Mouse (Mus musculus): Measurements from ENCODE around the gene Gpr108.

Gpr108 gene

GRCm38 (mm10) chr17:57271301-57271700, 23.1 kb upstream of the Gpr108 start:
- no peak for DNase-seq (ENCODE audit: low spot score in 2 of 2)

DNA sequence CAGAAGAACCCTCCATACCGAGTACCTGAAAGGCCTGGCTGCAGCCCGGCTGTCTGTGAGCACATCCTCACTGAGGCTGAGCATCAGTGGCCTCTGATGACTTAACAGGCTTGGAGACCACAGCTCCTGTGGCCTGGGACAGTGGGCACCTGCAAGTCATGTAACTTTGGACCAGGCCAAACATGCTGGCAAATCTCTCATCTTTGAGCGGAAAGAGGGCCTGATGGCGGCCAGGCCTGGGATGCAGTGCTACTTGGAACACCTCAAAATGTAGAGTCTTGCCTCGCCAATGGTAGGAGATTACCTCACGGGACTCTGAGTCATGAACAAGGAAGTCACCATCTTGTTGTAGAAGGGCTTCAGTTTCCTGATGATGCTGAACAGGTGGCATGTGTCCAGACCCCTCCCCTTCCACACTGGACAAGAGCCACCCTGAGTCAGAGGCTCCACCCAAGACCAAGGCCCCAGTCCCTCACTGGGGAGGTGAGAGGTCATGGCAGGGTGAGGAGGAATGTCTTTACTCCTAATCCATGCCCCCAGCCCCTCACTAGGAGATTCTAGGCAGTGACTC, 19.4 kb upstream of the Gpr108 start:
- DNase-seq (ENCODE audit: low spot score in 2 of 2): no peak

DNA sequence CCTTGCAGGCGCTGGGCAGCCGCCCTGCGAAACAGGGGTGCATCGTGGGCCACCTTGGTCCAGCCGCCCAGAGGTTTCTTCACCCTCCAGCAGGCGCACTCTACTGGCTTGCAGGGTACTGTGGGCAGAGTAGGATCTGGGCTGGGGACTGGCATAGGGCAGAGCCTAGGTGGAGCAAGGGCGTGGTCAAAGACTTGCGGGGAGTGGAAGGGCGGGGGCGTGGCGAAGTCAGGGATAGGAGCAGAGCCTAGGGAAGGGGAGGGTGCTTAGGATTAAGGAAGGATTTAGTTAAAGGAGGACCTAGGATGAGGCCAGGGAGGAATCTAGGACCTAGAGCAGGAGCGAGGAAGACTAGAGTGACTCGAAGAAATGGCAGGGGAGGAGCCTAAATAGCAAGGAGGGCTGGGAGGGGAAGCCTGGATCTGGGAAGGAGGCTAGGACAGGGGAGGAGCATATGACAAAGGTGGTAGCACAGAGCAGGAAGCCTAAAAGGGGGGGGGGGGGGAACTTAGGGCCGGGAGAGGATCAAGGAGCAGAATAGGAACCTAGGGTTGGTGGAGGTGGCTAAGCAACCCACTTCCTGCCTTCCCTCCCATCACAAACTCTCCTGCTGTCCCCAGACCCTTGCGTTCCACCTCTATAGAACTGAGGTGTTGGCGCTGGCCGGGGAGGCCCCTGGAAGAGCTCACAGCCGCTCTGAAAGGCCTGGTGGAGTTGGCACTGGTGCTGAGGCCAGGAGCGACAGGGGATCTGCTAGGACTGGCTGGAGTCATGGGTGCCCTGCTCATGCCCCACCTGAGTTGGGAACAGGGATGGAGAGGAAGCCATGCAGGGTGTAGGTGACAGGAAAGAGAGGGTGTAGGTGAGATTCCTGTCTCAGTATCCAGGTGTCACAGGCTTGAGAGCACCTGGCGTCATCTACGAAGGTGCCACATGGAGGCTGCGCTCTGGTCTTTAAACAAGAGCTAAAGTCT, 17.0 kb upstream of the Gpr108 start:
- DNase-seq (ENCODE audit: low spot score in 2 of 2): peak in 1 of 2 experiments; percentile 11

- no peak for DNase-seq (ENCODE audit: low spot score in 2 of 2)
Observed at GRCm38 (mm10) chr17:57264164-57264563, 15.9 kb upstream of the Gpr108 start.

DNA sequence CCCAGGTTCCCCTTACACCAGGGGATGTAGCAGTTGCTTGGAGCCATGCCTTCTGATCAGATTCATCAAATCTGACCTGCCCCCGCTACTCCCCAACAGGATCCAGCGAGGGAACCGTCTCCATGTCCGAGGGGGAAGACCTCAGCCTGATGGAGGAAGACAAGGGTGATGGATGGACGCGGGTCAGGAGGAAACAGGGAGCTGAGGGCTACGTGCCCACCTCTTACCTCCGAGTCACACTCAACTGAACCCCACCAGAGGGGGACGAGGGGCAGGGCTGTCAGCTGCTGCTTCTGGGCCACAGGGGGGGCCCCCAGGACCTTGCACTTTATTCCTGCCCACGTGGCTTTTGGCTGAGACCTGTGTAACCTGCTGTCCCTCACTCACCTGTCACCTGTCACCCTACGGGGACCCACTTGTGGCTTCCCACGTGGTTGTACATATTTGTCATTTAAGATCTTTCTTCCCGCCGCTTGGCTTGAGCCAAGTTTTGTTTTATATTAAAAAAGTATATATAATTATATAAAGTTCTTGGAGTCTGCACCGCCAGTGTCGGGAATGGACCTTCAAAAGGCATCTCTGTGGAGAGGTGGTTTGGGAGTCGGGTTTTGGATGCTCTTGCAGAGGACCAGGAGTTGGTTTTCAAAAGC, 14.8 kb upstream of the Gpr108 start:
- DNase-seq (ENCODE audit: low spot score in 2 of 2): no peak

- DNase-seq (ENCODE audit: low spot score in 2 of 2): no peak
Observed at GRCm38 (mm10) chr17:57261796-57262195, 13.6 kb upstream of the Gpr108 start.

GRCm38 (mm10) chr17:57261286-57261685, 13.0 kb upstream of the Gpr108 start:
- no peak for DNase-seq (ENCODE audit: low spot score in 2 of 2)

DNA sequence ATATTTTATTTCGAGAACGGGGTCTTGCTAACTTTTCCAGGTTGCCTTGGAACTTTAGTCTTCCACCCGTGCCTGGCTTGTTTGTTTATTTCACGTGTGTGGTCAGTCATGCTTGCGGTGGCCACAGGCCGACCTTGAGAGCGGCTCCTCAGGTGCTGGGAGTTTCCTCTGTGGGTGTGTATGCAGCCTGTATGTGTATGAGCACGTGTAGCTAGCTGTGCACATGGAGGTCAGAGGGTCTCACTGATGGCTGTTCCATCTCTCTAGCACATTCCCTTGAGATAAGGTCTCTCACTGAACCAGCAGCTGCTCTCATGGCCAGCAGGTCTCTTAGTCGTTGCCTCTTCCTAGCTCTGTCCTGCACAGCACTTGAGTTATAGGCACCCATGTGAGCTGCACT, 12.1 kb upstream of the Gpr108 start:
- no peak for DNase-seq (ENCODE audit: low spot score in 2 of 2)

GRCm38 (mm10) chr17:57259742-57260141, 11.5 kb upstream of the Gpr108 start:
- peak; percentile 29 to 38 for DNase-seq (ENCODE audit: low spot score in 2 of 2)

- DNase-seq (ENCODE audit: low spot score in 2 of 2): no peak
Observed at GRCm38 (mm10) chr17:57258191-57258590, 9.9 kb upstream of the Gpr108 start.

- DNase-seq (ENCODE audit: low spot score in 2 of 2): no peak
Observed at GRCm38 (mm10) chr17:57256921-57257485, 8.8 kb upstream of the Gpr108 start.

DNA sequence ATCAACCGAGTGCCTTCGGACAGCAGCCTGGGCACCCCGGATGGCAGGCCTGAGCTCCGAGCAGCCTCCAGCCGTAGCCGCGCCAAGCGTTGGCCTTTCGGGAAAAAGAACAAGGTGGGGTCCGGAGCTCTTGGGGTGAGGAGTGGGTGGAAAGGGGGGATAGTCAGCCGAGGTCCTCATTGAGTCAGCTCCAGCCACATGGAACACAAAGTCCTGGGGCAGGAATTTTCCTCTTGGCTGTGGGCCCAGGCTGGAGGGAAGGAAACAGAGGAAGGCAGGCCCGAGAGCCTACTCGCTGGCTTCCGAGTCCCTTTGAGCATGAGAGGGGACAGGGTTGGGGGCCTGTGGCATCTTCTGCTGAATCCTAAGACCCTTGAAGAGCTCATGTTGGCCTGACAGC, 7.1 kb upstream of the Gpr108 start:
- no peak for DNase-seq (ENCODE audit: low spot score in 2 of 2)

GRCm38 (mm10) chr17:57253306-57253705, 5.1 kb upstream of the Gpr108 start:
- DNase-seq (ENCODE audit: low spot score in 2 of 2): no peak

GRCm38 (mm10) chr17:57251431-57251830, 3.2 kb upstream of the Gpr108 start:
- no peak for DNase-seq (ENCODE audit: low spot score in 2 of 2)

GRCm38 (mm10) chr17:57250461-57251160, 2.4 kb upstream of the Gpr108 start:
- peak; percentile 40 to 41 for DNase-seq (ENCODE audit: low spot score in 2 of 2)

- peak; percentile 79 to 81 for DNase-seq (ENCODE audit: low spot score in 2 of 2)
Observed at GRCm38 (mm10) chr17:57249186-57250181, 1.2 kb upstream of the Gpr108 start, which contains the start of gene Trip10. Trip10 (plus strand) TSS chr17:57249455.

DNA sequence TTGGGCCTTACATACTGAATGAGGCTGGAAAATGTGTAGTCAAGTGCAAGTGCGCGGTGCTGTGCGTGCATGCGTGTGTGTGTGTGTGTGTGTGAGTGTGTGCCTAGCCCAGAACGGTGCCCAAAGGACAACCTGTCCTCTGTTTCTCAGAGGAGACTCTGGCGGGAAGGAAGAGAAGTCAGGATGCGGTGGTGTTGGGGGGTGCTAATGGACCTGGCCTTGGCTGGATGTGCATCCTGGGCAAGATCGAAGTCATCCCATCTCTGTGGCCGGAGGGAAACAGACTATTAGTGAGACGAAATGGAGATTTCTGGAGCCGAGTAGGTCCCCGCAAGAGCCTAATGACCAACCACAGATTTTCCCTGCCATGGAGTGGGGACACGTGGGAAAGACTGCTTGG, 525 bp upstream of the Gpr108 start:
- DNase-seq (ENCODE audit: low spot score in 2 of 2): no peak

- peak; percentile 96 to 97 for DNase-seq (ENCODE audit: low spot score in 2 of 2)
Observed at GRCm38 (mm10) chr17:57247393-57248200, 649 bp downstream of the Gpr108 start.

- DNase-seq (ENCODE audit: low spot score in 2 of 2): no peak
Observed at GRCm38 (mm10) chr17:57246663-57247392, 1.4 kb downstream of the Gpr108 start.
